Mouse (Mus musculus) CH12.LX (cell line): ENCODE measurements at regions not wholly inside any gene's neighbourhood (a gene's known extent, or its start where the extent isn't known, plus 50 kb on each side); places are given as distances from the start of the nearest gene placed in this dataset.

Experiments used
- DNase-seq: peaks from one replicate; pipeline ENCODE4 v3.0.0-alpha.2; 2013; ENCODE audit errors: extremely low read depth
- H3K27ac ChIP-seq: 2 replicates; pipeline ENCODE4 v1.5.1; 2012; ENCODE audit warnings: low read depth, mild to moderate bottlenecking, control low read depth, moderate library complexity; ENCODE audit not compliant: insufficient read depth
- H3K27me3 ChIP-seq: replicated peaks from 2 replicates; pipeline ENCODE3; 2012; ENCODE audit warnings: inconsistent platforms
- H3K36me3 ChIP-seq, 2 experiments: replicated peaks in 1 of 2; 2 replicates each; pipeline versions ENCODE3 to v1.6.1; 2012; ENCODE audit warnings: inconsistent platforms in 1 of 2, low read length in 1 of 2, mild to moderate bottlenecking in 1 of 2, mixed read lengths in 1 of 2, moderate library complexity in 1 of 2; ENCODE audit not compliant: control insufficient read depth in 1 of 2, insufficient read depth in 1 of 2
- H3K4me1 ChIP-seq, 2 experiments: 2 replicates each; pipeline ENCODE4 v1.6.1; 2012; ENCODE audit warnings: inconsistent platforms in 1 of 2, moderate library complexity in 1 of 2; ENCODE audit not compliant: insufficient read depth in 2 of 2, control insufficient read depth in 1 of 2
- H3K4me2 ChIP-seq: 2 replicates; pipeline ENCODE4 v1.6.1; 2012; ENCODE audit warnings: low read depth, mild to moderate bottlenecking, control low read depth; ENCODE audit not compliant: poor library complexity, insufficient read depth, severe bottlenecking
- H3K4me3 ChIP-seq, 3 experiments: fragments of 150-350 bp in 1 of 3; sonication (generic) in 1 of 3; replicated peaks in 1 of 3; 2 replicates each; pipeline versions ENCODE3 to v1.5.1; 2011 to 2012; ENCODE audit warnings: low read depth in 2 of 3, low read length in 2 of 3, mild to moderate bottlenecking in 2 of 3, moderate library complexity in 2 of 3, control low read depth in 1 of 3, improper control_type of control experiment in 1 of 3, inconsistent platforms in 1 of 3, mixed read lengths in 1 of 3; ENCODE audit not compliant: poor library complexity in 1 of 3
- H3K79me2 ChIP-seq: replicated peaks from 2 replicates; pipeline ENCODE4 v1.6.1; 2012; ENCODE audit warnings: mild to moderate bottlenecking, moderate library complexity; ENCODE audit not compliant: control insufficient read depth, poor library complexity, insufficient read depth, severe bottlenecking; ENCODE audit errors: extremely low read depth
- H3K9ac ChIP-seq: 2 replicates; pipeline ENCODE4 v1.6.1; 2012; ENCODE audit warnings: low read depth, mild to moderate bottlenecking, control low read depth, moderate library complexity; ENCODE audit not compliant: insufficient read depth
- H3K9me3 ChIP-seq: replicated peaks from 2 replicates; pipeline ENCODE3; 2012; ENCODE audit warnings: low read length, inconsistent platforms, mixed read lengths
- BHLHE40 ChIP-seq: IDR thresholded peaks from 2 replicates; pipeline ENCODE4 v1.6.1; 2011; ENCODE audit warnings: mild to moderate bottlenecking, low read depth, low read length, improper control_type of control experiment
- CTCF ChIP-seq, 2 experiments: IDR thresholded peaks in 1 of 2; conservative IDR thresholded peaks in 1 of 2; 2 replicates each; pipeline ENCODE4 v1.5.1; 2011 to 2012; ENCODE audit warnings: low read depth in 2 of 2, low read length in 2 of 2, improper control_type of control experiment in 1 of 2, inconsistent platforms in 1 of 2, mild to moderate bottlenecking in 1 of 2, moderate library complexity in 1 of 2
- E2F4 ChIP-seq: IDR thresholded peaks from 2 replicates; pipeline ENCODE4 v1.6.1; 2011; ENCODE audit warnings: low read depth, low read length, improper control_type of control experiment; ENCODE audit not compliant: insufficient replicate concordance
- ETS1 ChIP-seq: conservative IDR thresholded peaks from 2 replicates; pipeline ENCODE4 v1.6.1; 2012; ENCODE audit warnings: low read depth, mild to moderate bottlenecking, inconsistent platforms, low read length, improper control_type of control experiment, moderate library complexity
- GABPA ChIP-seq: IDR thresholded peaks from 2 replicates; pipeline ENCODE4 v1.6.1; 2012; ENCODE audit warnings: low read depth, low read length, improper control_type of control experiment, inconsistent platforms; ENCODE audit not compliant: insufficient replicate concordance
- IRF4 ChIP-seq: IDR thresholded peaks from 2 replicates; pipeline ENCODE4 v1.6.1; 2014; ENCODE audit warnings: low read depth, mild to moderate bottlenecking, inconsistent platforms, low read length, improper control_type of control experiment
- JUND ChIP-seq: conservative IDR thresholded peaks from 2 replicates; pipeline ENCODE4 v1.6.1; 2011; ENCODE audit warnings: low read depth, low read length, improper control_type of control experiment
- KAT2A ChIP-seq: IDR thresholded peaks from 2 replicates; pipeline ENCODE4 v1.6.1; 2012; ENCODE audit warnings: low read length, improper control_type of control experiment, inconsistent platforms; ENCODE audit not compliant: insufficient replicate concordance
- MEF2A ChIP-seq: IDR thresholded peaks from 2 replicates; pipeline ENCODE4 v1.6.1; 2014; ENCODE audit warnings: low read depth, mild to moderate bottlenecking, inconsistent platforms, low read length, improper control_type of control experiment, borderline replicate concordance
- MXI1 ChIP-seq: IDR thresholded peaks from 2 replicates; pipeline ENCODE4 v1.6.1; 2011; ENCODE audit warnings: mild to moderate bottlenecking, low read depth, low read length, improper control_type of control experiment
- SMC3 ChIP-seq: IDR thresholded peaks from 2 replicates; pipeline ENCODE4 v1.6.1; 2011; ENCODE audit warnings: low read depth, low read length, improper control_type of control experiment
- TBP ChIP-seq: conservative IDR thresholded peaks from 2 replicates; pipeline ENCODE4 v1.6.1; 2011; ENCODE audit warnings: low read depth, low read length, improper control_type of control experiment
- TCF12 ChIP-seq: IDR thresholded peaks from 2 replicates; pipeline ENCODE4 v1.6.1; 2014; ENCODE audit warnings: low read depth, mild to moderate bottlenecking, inconsistent platforms, low read length, improper control_type of control experiment
- UBTF ChIP-seq: IDR thresholded peaks from 2 replicates; pipeline ENCODE4 v1.6.1; 2012; ENCODE audit warnings: low read depth, mild to moderate bottlenecking, inconsistent platforms, low read length, improper control_type of control experiment, moderate library complexity
- ZC3H11A ChIP-seq: IDR thresholded peaks from 2 replicates; pipeline ENCODE4 v1.6.1; 2012; ENCODE audit warnings: low read depth, mild to moderate bottlenecking, inconsistent platforms, low read length, improper control_type of control experiment
- ZKSCAN1 ChIP-seq: IDR thresholded peaks from 2 replicates; pipeline ENCODE4 v1.6.1; 2012; ENCODE audit warnings: low read depth, inconsistent platforms, low read length, improper control_type of control experiment, borderline replicate concordance
- ZMIZ1 ChIP-seq: IDR thresholded peaks from 2 replicates; pipeline ENCODE4 v1.6.1; 2012; ENCODE audit warnings: low read depth, mild to moderate bottlenecking, inconsistent platforms, low read length, improper control_type of control experiment
- dilution Hi-C: fragments of 300-500 bp; cut with MboI; formaldehyde crosslinking; loops from 2 replicates; pipeline ENCODE4 v1.14.3; 2020; ENCODE audit warnings: low sequenced_read_pairs; ENCODE audit not compliant: extremely low pct_unique_long_range_greater_than_20kb, extremely low pct_ligation_motif_present
- in situ Hi-C: fragments of 300-500 bp; cut with MboI; formaldehyde crosslinking; loops from 3 replicates; pipeline ENCODE4 v1.14.3; 2019; ENCODE audit warnings: low sequenced_read_pairs, low pct_ligation_motif_present, low pct_unique_long_range_greater_than_20kb, mixed read lengths

DNA sequence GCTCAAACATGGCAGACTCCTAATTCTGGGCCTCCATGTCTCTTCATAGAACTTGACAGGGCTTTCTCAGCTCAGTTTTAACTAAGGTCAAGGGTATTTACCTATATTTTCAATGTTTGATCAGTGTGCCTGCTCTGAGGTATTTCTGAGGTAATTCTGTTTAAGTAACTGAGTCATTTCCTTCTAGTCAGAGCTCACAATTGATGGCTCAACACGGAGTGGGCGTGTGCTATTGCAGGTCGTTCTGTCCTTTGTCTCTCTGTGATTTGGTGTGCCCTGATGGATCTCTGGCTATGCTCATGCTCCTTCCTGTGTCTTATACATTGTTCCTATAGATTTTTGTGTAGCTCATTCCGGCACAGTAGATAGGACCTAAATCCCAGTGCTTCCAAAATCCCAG lies 92.9 kb upstream of the Snap25 start:
- dilution Hi-C loops: no loop called here
- in situ Hi-C loops: no loop called here
- no peak overlapping the region for H3K4me3 ChIP-seq
- peaks cover 0 to 3% of the 10 kb centered on the region in 2 experiments; a peak in 2 of 4 replicates for H3K4me1 ChIP-seq
- H3K9me3 ChIP-seq: peaks cover 5% of the 10 kb centered on the region
- no peak overlapping the region for H3K27ac ChIP-seq
- no peaks in the 10 kb centered on the region for H3K27me3 ChIP-seq
- H3K79me2 ChIP-seq: no peaks in the 10 kb centered on the region
- TF ChIP-seq ZC3H11A: no peak
- no peak for TF ChIP-seq SMC3
- TF ChIP-seq E2F4: no peak
- no peak for TF ChIP-seq ZKSCAN1
- H3K4me2 ChIP-seq: no peak overlapping the region
- H3K9ac ChIP-seq: no peak overlapping the region
- H3K36me3 ChIP-seq: no peaks in the 10 kb centered on the region
- no peak for DNase-seq

DNA sequence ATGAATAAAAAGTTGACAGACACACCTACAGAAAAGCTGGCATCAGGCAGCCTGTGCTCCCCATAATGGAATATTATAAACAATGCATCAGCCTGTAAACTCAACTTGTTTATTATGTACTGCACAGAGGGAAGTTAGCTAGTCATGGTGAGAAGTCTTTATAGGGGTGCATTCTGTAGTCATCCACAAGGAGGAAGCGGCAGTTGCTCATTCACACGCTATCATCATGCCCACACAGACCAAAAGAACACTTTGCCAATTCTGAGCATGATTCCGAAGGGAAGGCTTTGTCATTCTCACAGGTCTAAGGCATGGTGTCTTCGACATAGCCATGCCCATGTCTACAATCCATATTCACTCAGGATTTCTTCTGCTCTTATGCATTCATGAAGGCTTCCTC lies 92.3 kb upstream of the Snap25 start:
- TF ChIP-seq IRF4 (no peak), MXI1 (no peak), MEF2A (no peak), BHLHE40 (no peak), ETS1 (no peak), GABPA (no peak), TCF12 (no peak)
- no peaks in the 10 kb centered on the region for H3K79me2 ChIP-seq
- in situ Hi-C loops (no loop called here), dilution Hi-C loops (no loop called here)
- peaks cover 0 to 3% of the 10 kb centered on the region in 2 experiments; a peak in 2 of 4 replicates for H3K4me1 ChIP-seq
- no peak overlapping the region for H3K9ac ChIP-seq
- no peak overlapping the region for H3K4me2 ChIP-seq
- H3K9me3 ChIP-seq: peaks cover 5% of the 10 kb centered on the region
- no peaks in the 10 kb centered on the region for H3K36me3 ChIP-seq
- no peak overlapping the region for H3K4me3 ChIP-seq
- H3K27me3 ChIP-seq: no peaks in the 10 kb centered on the region
- DNase-seq: no peak
- no peak overlapping the region for H3K27ac ChIP-seq

DNA sequence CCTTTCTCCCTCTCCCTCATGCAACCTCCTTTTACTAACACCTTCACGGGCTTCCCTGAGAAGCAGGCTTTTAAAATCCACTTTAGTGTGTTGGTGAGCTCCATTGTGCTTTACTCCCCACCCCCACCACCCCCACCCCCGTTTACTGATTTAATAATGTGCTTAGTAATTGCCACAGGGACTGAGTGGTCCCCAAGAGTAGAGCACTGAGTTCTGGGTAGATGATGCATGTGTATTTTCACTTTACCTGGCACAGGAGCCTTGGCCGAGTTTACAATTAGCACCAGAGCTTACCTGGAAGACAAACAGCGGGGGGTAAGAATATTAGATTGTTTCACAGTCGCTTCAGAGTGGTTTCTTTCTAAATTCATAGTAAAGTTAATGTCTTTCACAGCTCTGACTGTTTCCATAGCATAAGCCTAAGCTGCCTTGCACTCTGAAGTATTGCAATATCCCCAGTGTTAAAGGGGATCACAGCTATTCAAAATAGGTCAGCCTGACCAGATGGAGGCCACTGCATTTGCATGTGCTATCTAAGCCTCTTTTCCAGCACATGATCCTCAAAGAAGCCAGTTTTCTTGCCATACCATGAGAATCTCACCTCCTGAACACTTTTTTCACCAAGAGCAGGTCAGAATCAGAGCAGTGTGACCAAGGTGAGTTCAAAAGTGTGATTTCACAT lies 89.3 kb upstream of the Snap25 start:
- no peak overlapping the region for H3K27ac ChIP-seq
- DNase-seq: no peak
- no peak overlapping the region for H3K9ac ChIP-seq
- H3K79me2 ChIP-seq: no peaks in the 10 kb centered on the region
- H3K4me3 ChIP-seq: no peak overlapping the region
- in situ Hi-C loops: no loop called here
- no peaks in the 10 kb centered on the region for H3K27me3 ChIP-seq
- TF ChIP-seq TBP: no peak
- no peak for TF ChIP-seq BHLHE40
- TF ChIP-seq JUND: no peak
- no peak for TF ChIP-seq ZKSCAN1
- TF ChIP-seq SMC3: no peak
- TF ChIP-seq GABPA: no peak
- TF ChIP-seq ZC3H11A: no peak
- no peak for TF ChIP-seq ZMIZ1
- TF ChIP-seq KAT2A: no peak
- TF ChIP-seq CTCF (conservative IDR thresholded peaks at IDR 0.05 in 1 of 2, IDR thresholded peaks at IDR 0.05 in 1 of 2; ENCODE audit: low read depth in 2 of 2, low read length in 2 of 2): no peak
- no peak for TF ChIP-seq UBTF
- TF ChIP-seq MEF2A: no peak
- peaks cover 7% of the 10 kb centered on the region for H3K9me3 ChIP-seq
- peaks cover 0 to 3% of the 10 kb centered on the region in 2 experiments; a peak in 2 of 4 replicates for H3K4me1 ChIP-seq
- no peaks in the 10 kb centered on the region for H3K36me3 ChIP-seq
- H3K4me2 ChIP-seq: no peak overlapping the region
- dilution Hi-C loops: no loop called here
